Mouse (Mus musculus) stomach, postnatal 0 days (tissue): ENCODE measurements around the gene H2-M5.

Source experiments
- CTCF ChIP-seq: IDR thresholded peaks from 2 replicates; pipeline ENCODE4 v1.5.1; 2016; ENCODE audit warnings: antibody characterized with exemption, low read depth, mild to moderate bottlenecking, moderate library complexity
- EP300 ChIP-seq: optimal IDR thresholded peaks from 2 replicates; pipeline ENCODE3; 2016; ENCODE audit warnings: antibody characterized with exemption

DNA sequence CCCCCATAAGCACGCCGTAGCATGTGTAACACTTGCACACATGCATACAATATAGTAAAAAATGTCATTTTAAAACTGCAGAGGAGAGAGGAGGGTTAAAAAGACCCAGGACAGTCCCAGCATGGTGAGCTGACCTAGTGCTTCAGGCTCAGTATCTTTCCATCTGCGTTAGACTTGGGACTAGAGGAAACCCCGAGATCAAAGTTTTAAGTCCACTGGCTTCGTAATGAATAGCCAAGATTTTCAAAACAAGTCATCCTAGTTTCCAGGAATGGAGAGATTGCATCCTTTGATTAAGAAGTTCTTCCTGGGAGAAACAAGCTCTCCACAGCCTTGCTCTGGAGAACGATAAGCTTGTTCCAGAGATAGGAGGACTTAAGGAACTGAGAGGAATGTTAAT lies 18.8 kb upstream of the H2-M5 start:
- TF ChIP-seq CTCF (no peak), EP300 (no peak)
